Mouse (Mus musculus) ES-Bruce4 (cell line): ENCODE measurements around the gene Fstl3. TPM values are rescaled to one million over a fixed set of nuclear protein-coding genes. Genes with fewer than 3 reads are reported as not detected.

ENCODE experiments used
- H3K27ac ChIP-seq: 2 replicates; pipeline ENCODE4 v1.5.1; 2012; ENCODE audit warnings: low read length, inconsistent platforms; ENCODE audit not compliant: insufficient read depth
- H3K27me3 ChIP-seq: 2 replicates; pipeline ENCODE4 v1.6.1; 2012; ENCODE audit warnings: mild to moderate bottlenecking, low read length, inconsistent platforms; ENCODE audit not compliant: control insufficient read depth, poor library complexity, insufficient read depth, severe bottlenecking
- H3K36me3 ChIP-seq: 2 replicates; pipeline ENCODE4 v1.6.1; 2012; ENCODE audit warnings: inconsistent platforms, mild to moderate bottlenecking, low read length, moderate library complexity; ENCODE audit not compliant: control insufficient read depth, poor library complexity, insufficient read depth, severe bottlenecking
- H3K4me1 ChIP-seq: one replicate; pipeline ENCODE4 v1.8.1; 2011; ENCODE audit warnings: low read length; ENCODE audit not compliant: control insufficient read depth, insufficient read depth
- H3K4me3 ChIP-seq: 2 replicates; pipeline ENCODE4 v1.5.1; 2011; ENCODE audit warnings: low read depth, mild to moderate bottlenecking, low read length
- H3K9ac ChIP-seq: 2 replicates; pipeline ENCODE4 v1.6.1; 2012; ENCODE audit warnings: low read depth, mild to moderate bottlenecking, inconsistent platforms; ENCODE audit not compliant: poor library complexity, severe bottlenecking
- H3K9me3 ChIP-seq: replicated peaks from 2 replicates; pipeline ENCODE4 v1.6.1; 2012; ENCODE audit warnings: mild to moderate bottlenecking, low read length, inconsistent platforms; ENCODE audit not compliant: control insufficient read depth, poor library complexity, insufficient read depth, severe bottlenecking
- CTCF ChIP-seq: IDR thresholded peaks from one replicate; pipeline ENCODE4 v1.8.1; 2011; ENCODE audit warnings: low read depth, low read length
- EP300 ChIP-seq: IDR thresholded peaks from 2 replicates; pipeline ENCODE4 v1.6.1; 2011; ENCODE audit warnings: low read depth, low read length; ENCODE audit not compliant: insufficient read depth
- POLR2A ChIP-seq: IDR thresholded peaks from one replicate; pipeline ENCODE4 v1.8.1; 2011; ENCODE audit warnings: low read length; ENCODE audit not compliant: insufficient read depth
- polyA plus RNA-seq: library from polyadenylated mRNA; stranded (reverse); fragments of >200 nt; gene quantifications from 2 replicates; pipeline ENCODE4 v1.2.4, GENCODE M21; 2011; ENCODE audit warnings: low read depth; ENCODE audit not compliant: missing spikeins, insufficient read depth, insufficient read length

Gene Fstl3
- polyA plus RNA-seq, 1 experiment, result 7.7 TPM

GRCm38 (mm10) chr10:79736706-79737105 is 40.4 kb upstream of the Fstl3 start:
- no peaks in the 10 kb centered on the region for H3K4me1 ChIP-seq

GRCm38 (mm10) chr10:79738259-79738658 is 38.8 kb upstream of the Fstl3 start:
- Histone ChIP-seq H3K27me3 (no peaks in the 10 kb centered on the region), H3K9ac (no peak overlapping the region), H3K27ac (no peak overlapping the region), H3K4me3 (no peak overlapping the region), H3K36me3 (peaks cover 47% of the 10 kb centered on the region), H3K4me1 (no peaks in the 10 kb centered on the region), H3K9me3 (peaks cover 54% of the 10 kb centered on the region)
- TF ChIP-seq CTCF (no peak), POLR2A (no peak), EP300 (no peak)

More at GRCm38 (mm10) chr10:79736706-79737105, 40.4 kb upstream of the Fstl3 start:
- H3K9ac ChIP-seq, result no peak overlapping the region
- no peak overlapping the region for H3K27ac ChIP-seq
- no peaks in the 10 kb centered on the region for H3K27me3 ChIP-seq
- peaks cover 34% of the 10 kb centered on the region for H3K36me3 ChIP-seq
- TF ChIP-seq POLR2A, result no peak
- TF ChIP-seq EP300, result no peak
- no peak for TF ChIP-seq CTCF
- peaks cover 48% of the 10 kb centered on the region for H3K9me3 ChIP-seq
- no peak overlapping the region for H3K4me3 ChIP-seq

GRCm38 (mm10) chr10:79739234-79739633 is 37.8 kb upstream of the Fstl3 start:
- Histone ChIP-seq H3K9me3 (peaks cover 54% of the 10 kb centered on the region), H3K9ac (no peak overlapping the region), H3K4me3 (no peak overlapping the region), H3K36me3 (peaks cover 48% of the 10 kb centered on the region), H3K4me1 (no peaks in the 10 kb centered on the region), H3K27me3 (no peaks in the 10 kb centered on the region), H3K27ac (no peak overlapping the region)
- no peak for TF ChIP-seq CTCF
- TF ChIP-seq EP300, result no peak
- TF ChIP-seq POLR2A, result no peak

GRCm38 (mm10) chr10:79740863-79741262 is 36.2 kb upstream of the Fstl3 start:
- no peak overlapping the region for H3K27ac ChIP-seq
- no peak overlapping the region for H3K9ac ChIP-seq

GRCm38 (mm10) chr10:79743161-79743560 is 33.9 kb upstream of the Fstl3 start:
- Histone ChIP-seq H3K27ac (no peak overlapping the region), H3K4me1 (no peaks in the 10 kb centered on the region), H3K9ac (no peak overlapping the region), H3K4me3 (no peak overlapping the region), H3K36me3 (peaks cover 44% of the 10 kb centered on the region), H3K9me3 (peaks cover 42% of the 10 kb centered on the region), H3K27me3 (no peaks in the 10 kb centered on the region)
- TF ChIP-seq EP300 (no peak), POLR2A (no peak), CTCF (no peak)

More at GRCm38 (mm10) chr10:79740863-79741262, 36.2 kb upstream of the Fstl3 start:
- H3K27me3 ChIP-seq, result no peaks in the 10 kb centered on the region
- TF ChIP-seq CTCF (no peak), POLR2A (no peak), EP300 (no peak)
- H3K4me1 ChIP-seq, result no peaks in the 10 kb centered on the region
- peaks cover 48% of the 10 kb centered on the region for H3K36me3 ChIP-seq
- H3K4me3 ChIP-seq, result no peak overlapping the region
- H3K9me3 ChIP-seq, result peaks cover 54% of the 10 kb centered on the region

GRCm38 (mm10) chr10:79743650-79744365 is 33.3 kb upstream of the Fstl3 start:
- Histone ChIP-seq H3K36me3 (peaks cover 38% of the 10 kb centered on the region), H3K9me3 (peaks cover 35% of the 10 kb centered on the region), H3K9ac (no peak overlapping the region), H3K4me1 (no peaks in the 10 kb centered on the region), H3K27ac (no peak overlapping the region), H3K4me3 (no peak overlapping the region), H3K27me3 (no peaks in the 10 kb centered on the region)
- no peak for TF ChIP-seq EP300
- no peak for TF ChIP-seq CTCF
- no peak for TF ChIP-seq POLR2A
